Mouse (Mus musculus): Measurements from ENCODE around the gene Gucy1a1.
"Not testable (repeated sequence)": the region's sequence is repeated elsewhere in the genome, so short reads cannot be mapped to it uniquely, and the experiment has no call there.

The Gucy1a1 gene

DNA sequence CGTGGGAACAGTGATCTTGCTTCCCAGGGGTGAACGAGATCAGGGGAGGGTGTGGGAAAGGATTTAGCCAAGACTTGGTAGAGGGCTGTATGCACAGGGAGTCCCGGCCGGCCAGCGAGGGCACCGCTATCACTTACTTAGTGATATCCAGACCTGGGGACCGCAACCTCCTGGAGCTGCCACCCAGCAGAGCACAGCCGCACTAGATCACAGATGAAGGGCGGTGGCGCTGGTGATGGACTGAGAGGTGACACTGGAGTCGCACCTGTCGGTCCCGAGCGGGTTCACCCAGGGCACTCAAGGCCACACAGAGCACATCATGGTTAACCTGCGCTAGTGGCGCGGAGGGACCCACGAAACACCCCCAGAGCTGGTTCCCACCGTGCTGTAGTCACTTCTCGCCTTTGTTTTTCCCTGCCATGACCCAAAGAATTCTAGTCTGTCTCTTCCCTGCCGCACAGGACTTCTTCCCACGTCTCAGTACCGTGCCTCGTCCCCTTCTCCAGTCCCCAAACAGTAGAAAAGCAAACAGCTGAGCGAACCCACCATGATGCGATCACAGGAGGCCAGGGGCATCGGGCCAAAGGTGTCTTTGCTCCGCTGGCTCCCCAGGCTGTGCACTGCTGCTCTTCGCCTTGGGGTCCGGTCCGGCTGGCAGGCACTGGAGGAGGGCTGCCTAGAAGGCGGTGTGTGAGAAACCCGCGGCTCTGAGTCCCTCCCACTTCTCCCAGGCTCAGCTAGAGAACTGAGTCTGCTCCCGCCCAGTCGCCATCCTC lies at the start of gene Gucy1a1:
Gene Gucy1a1, minus strand, starts transcription at position 664 of the 776 bp plus-strand sequence.
- peak; percentile 78 for DNase-seq

DNA sequence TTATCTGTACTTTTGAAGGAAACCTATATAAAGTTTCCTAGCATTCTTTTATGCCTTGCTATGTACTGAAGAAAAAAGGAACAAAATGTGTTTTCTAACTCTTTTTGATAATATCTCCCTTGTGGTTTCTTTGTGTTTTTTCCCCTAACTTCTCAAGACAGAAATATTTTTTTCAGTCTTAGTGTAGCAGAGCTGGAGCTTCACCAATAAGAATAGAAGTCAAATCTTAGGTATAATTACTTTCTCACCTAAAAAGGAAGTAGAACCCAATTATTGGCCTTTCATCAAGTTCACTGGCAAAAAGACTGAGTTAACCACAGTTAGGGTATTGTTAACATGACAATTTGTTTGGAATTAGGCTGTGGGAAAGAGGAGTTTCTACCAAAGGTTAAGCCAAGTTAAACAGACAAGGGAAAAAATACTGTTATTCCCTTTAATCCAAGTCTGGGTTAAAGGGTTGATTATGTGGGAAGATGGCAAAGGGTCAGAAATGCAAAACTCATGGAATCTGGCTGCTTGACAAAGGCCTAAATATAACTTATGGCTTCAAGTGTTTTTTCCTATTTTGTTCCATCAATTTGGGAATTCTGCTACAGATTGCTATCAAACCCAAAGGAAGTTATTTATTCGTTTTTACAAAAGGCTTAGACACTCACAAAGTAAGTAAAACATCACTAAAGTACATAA lies 46.1 kb upstream of the Gucy1a1 start:
- no peak for DNase-seq

DNA sequence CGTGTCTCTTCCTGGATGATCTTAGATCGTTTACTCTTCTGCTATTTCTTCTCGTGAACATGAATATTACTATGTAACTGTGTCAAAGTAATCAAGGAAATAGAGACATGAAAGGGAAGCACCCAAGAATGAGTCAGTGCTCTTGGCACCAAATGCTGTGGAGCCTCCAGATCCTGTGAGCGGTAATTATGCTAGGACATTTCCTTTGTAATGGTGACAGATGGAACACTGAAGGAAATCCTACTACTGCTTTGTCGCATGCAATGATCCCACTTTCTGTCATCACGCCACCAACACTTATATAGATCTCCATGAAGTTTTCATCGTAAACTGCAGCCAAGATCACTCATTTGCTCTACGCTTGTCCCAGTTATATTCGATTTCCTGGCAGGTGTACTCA lies 40.0 kb upstream of the Gucy1a1 start:
- DNase-seq: no peak

DNA sequence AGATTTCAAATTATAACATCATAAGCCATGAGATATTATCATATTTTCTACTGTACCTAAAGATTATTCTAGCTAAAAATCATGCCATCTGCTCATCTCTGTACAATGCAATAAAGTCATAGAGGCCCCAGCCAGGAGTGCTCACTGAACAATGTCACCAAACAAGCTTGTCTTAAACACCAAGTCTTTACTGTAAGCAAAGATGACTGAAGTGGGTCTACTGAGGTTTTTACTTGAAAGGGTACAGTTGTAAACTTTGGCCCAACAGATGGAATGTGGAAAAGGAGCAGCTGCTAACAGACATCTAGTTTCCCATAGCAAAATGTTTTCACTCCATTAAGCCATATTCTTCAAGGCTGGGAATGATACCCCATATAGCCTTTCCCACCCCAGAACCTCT lies 35.9 kb upstream of the Gucy1a1 start:
- DNase-seq: no peak

DNA sequence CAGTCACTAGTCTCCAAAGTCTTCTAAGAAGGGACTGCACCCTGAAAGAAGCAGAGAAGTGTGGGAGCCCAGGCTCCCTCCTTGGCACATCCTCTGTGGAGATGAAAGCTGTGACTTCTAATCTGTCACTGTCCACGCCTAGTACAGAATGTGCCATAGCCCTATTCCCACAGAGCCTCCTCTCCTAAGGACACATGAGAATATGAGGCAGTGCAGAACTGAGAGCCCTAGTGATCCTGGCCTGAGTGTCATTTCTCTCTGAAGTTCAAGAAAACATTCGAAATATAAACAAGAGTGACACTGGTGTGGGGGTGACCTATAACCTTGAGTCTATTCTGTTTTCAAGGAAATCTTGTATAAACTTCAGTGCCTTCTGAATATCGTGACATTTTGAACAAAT lies 34.7 kb upstream of the Gucy1a1 start:
- peak; percentile 25 for DNase-seq

DNA sequence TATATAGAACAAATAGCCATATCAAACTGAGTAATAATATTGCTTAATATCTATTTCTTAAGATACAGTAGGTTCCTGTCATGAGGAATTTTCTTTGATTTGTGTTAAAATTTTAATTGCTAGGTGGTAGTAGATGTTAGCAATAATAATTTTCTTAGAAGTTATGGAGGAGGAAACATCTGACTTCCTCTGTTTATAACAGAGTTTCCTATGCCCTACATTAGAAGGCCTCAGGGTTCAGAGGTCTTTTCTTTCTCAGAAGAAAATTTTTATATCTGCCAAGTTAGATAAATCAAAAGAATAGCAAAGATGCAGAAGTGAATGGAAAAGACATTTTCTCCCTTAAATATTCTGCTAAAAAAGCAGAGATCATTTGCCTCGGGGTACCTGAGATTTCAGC lies 29.9 kb upstream of the Gucy1a1 start:
- no peak for DNase-seq

DNA sequence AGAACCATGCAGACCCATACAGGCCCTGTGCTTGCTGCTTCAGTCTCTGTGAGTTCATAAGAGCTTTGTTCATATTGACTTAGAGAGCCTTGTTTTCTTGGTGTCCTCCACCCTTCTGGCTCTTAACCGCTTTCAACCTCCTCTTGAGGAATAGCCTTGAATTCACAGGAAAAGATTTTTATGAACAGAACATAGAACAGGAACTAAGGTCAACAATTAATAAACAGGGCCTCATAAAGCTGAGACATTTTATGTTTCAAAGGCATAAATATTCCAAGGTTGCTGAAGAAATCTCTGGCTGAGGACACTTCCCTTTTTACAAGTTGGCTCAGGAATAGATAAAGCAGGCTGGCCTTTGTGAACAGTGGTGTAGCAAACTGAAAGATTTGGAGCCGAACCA lies 21.5 kb upstream of the Gucy1a1 start:
- DNase-seq: peak; percentile 41

DNA sequence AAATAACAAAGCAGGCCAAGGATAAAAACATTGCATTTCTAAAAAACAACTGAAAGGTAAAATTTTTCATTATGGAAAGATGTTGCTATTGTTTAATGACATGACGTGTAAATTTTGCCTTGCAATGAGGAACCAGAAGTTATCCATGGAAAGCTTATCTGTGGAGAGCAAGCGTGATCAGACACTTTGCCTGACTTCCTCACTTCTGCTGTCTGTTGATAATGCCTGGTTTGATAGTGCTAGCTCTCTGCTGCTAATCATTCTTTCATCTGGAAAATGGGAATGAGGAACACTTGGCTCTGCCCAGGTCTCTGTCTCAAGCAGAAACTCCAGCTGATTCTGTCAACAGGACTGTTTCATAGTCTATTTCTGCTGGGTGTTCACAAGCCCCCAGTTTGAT lies 20.3 kb upstream of the Gucy1a1 start:
- DNase-seq: no peak

DNA sequence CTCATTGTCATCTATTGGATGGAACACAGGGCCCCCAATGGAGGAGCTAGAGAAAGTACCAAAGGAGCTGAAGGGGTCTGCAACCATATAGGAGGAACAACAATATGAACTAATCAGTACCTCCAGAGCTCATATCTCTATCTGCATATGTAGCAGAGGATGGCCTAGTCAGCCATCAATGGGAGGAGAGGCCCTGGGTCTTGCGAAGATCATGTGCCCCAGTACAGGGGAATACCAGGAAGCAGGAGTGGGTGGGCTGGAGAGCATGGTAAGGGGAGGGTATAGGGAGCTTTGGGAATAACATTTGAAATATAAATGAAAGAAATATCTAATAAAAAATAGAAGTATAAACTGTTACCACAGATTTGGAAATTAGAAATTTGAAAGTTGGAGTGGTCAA lies 17.4 kb upstream of the Gucy1a1 start:
- DNase-seq: not testable (repeated sequence)

DNA sequence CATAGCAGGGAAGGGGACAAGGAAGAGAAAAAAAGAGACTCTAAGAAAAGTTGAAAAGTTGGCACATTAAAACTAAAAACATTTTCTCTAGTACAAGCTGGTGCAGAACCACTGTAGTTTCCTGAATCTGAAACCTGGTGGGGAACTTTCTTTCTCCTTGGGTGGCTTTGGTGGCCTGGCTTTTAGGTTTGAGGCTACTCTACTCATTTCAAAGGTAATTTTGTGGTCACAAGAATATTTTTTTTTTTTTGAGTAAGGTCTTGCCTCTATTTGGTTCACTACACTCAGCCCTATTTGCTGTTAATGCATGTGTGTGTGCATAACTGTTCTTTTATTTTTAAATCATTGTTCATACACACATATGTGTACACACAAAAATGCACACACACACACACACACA lies 389 bp upstream of the Gucy1a1 start:
- DNase-seq: no peak

DNA sequence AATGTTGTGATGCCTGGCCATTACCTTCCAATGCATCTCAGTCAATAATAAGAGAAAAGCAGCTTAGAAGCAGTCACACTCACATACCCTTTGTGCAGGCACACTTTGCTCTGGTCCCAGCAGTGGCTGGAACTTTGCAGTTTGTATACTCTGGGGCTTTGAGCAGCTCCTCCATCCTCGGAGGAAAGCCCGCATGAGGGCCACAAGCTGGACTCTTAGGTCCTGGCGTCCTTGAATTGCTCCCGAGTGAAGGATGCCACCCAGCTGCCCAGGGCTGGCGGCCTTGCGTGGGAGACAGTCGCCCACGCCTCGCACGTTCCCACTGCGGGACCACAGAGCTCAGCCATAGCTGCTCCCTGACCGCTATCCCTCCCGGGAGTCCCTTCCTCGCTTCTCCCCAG lies 864 bp downstream of the Gucy1a1 start:
- no peak for DNase-seq

DNA sequence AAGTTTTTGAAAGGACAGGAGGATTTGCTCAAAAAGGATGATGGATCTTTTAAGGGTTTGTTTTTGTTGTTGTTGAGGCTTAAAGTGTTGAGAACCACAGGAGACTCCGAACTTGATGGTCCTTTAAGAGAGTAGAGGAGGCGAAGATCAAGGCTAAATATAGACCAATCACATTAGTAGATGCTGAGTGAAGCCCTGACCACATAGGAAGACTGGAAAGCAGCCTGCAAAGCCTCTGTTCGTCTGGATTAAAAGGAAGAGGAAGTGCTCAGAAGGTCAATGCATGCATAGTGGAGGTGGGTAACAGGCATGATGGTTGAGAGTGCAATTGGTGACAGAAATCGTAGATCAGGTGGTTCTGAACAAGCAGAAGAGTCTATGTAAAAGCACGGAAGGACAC lies 4.8 kb downstream of the Gucy1a1 start:
- no peak for DNase-seq

DNA sequence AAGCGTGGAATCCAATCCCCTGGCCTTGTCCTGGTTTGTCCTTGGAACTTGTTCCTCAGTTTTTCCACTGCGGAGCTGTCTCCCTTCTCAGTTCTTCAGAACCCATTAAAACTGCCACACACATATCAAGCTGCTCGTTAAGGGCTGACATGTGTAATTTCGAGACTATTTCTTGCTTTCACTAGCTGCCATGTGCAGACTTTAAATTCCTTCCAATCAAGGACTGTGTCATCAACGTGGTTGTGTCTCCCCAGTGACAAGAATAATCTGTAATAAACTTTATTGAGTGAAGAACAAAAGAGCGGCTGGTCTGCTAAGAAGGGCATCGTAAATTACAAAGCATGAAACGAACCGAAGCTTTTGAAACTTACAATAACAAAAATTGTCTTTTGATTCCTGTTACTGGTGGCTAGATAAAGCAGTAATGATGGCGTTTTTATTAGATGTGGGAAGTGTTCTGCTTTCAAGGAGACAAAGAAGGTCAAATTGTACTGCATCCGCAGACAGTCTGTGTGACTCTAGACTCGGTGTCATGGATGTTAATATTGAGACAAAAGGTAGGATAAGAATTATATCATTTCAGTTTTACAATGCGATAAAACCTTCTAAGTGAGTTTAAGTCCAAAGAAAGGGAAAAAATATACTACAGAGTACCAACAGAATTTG lies 7.5 kb downstream of the Gucy1a1 start:
- peak; percentile 22 for DNase-seq

DNA sequence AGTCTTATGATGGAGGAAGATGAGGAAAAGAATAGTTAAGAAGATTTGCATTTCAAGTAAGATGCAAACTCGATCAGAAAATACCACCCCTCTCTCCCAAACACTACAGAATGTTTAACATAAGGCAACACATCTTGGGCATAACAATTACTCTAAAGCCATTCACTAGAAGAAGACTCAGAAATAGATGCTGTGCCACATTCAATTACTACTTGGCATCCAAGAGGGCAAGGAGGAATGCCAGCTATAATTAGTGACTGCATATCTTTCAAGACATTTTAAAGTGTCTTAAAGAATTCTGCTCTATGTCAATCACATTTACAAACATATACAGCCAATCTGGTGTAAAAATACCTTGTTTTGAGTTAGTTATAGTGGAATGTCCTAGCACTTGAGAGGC lies 10.1 kb downstream of the Gucy1a1 start:
- no peak for DNase-seq

DNA sequence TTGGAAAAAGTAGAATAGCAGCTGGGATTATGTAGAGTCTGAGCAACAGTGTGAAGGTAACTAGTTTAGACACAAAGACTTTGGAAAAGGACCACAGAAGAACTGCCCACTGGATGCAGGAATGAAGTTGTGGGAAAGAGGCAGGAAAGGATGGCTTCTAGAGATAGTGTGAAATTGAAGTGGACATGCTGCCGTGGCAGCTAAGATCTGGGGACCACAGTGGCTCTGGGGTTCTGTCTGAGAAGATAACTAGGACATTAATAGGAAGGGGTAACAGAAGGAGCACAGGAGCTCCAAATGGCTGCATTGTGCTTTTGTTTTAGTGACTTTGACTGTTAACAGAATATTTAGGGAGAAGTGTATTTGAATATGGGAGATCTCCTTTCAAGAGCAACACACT lies 16.3 kb downstream of the Gucy1a1 start:
- DNase-seq: no peak

DNA sequence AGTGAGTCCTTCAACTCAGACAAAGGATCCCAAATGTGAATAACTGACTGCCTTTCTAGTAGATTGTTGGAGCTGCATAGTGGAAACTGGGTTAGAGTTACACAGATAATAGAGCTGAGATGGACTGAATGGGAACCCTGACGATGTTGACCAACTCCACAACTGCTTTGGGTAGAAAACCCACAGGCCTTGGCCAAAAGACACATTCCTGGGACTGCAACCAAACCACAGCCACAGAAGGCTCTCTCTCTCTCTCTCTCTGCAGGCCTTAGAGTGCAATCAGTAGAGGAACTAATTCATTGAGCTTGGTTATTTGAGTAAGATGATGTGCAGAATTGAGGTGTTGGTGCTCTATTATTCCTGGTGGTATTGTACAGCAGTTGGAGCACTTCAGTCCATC lies 21.0 kb downstream of the Gucy1a1 start:
- DNase-seq: no peak

DNA sequence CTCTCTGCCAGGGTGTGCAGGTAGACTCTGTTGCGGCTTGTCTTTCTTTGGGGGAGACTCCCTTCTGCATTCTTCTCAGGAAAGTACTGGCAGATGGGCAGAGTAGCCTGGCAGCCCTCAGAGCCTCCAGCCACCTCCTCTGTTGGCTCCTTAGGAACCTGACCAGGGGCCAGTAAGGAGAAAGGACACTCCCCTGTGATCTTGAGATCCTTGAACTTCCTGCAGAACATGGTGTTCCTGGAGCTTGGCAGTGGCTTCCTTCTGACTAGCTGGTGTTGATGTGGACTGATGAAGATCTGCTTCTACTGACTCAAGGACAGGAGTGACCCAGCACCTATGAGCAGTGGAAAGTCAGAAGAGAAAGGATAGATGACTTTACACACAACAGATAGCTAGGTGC lies 26.7 kb downstream of the Gucy1a1 start:
- no peak for DNase-seq

DNA sequence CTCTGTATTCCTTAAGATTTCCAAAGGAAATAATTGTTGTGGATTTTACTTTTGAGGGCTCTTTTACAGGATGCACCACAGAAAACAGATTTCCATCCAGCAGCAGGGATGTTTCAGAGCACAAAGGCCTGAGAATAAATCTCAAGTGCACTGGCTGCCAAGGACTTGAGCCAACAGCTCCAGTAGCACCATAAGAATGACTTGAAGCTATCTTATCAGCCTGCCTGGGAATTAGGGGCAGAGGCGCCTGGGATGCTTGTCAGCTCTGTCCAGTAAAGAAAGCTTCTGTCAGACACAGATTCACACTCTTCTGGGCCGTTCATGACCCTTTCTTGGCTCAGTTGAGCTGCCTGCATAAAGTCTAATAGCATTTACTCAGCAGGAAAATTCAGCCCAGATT lies 33.1 kb downstream of the Gucy1a1 start:
- DNase-seq: peak; percentile 63

DNA sequence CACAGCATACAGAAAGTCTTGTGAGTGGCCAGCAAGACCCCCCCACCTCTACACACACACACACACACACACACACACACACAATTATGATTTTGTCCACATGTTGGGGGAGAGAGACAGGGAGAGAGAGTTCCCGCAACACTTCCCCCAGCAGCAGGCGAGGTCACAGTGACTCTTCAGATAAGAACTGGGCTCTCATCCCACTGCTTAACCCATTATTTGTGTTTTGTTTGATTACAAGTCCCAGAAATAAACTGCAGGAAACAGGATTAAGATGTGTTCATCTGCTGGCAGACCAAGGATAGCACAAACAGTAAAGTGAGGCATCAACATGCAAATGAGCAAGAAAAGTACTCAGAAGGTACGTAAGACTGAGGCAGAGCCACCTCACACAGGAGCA lies 33.6 kb downstream of the Gucy1a1 start:
- DNase-seq: peak; percentile 51

DNA sequence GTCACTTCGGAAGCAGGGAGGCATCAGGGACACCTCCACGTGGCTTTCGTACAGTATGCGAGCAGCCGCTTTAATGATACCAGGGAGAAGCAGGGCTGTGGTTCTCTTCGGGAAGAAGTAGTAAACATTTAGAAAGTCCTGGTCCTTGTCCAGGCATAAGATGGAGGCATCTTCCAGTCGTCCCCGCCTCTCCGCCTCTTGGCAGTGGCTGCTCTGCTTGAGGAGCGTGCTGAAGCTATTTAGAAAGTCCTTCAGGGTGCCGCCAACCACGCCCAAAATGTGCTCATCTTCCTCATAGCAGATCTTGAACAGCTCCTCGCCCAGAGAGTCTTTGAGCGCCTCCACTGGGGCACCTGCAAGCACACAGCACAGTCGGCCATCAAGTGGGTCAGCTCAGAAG lies 36.6 kb downstream of the Gucy1a1 start:
- no peak for DNase-seq

DNA sequence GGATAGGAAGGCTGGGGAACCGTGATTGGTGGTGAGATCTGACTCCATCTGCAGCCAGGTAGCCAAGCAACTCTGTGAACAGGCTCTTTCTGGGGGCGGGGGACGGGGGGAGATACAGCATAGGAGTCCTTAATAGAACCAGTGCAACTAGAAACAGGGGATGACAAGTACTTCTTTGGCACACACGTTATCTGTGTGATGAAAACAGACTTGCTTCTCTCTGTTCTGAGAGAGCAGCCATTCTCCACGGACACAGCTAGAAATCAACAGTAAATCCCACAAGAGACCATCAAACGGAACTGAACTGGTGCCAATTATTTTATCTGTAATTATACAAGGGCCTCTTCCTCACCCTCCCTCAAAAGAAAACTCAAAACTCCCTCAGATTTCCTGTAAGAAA lies 41.4 kb downstream of the Gucy1a1 start:
- no peak for DNase-seq

DNA sequence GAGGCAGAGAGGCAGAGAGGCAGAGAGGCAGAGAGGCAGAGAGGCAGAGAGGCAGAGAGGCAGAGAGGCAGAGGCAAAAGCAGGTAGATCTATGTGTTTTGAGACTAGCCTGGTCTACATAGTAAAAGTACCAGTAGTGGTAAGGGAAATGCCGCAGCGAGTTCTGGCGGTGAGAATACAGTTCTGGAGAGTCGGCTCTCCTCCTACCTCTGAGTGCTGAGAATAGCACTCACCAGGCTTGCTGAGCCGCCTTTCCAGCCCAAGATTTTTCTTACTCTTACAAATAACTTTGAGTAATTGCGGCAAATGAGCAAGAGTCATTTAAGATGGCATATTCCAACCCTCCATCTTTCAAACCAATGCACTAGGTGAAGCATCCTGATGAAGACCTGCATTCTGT lies 46.5 kb downstream of the Gucy1a1 start:
- DNase-seq: no peak

DNA sequence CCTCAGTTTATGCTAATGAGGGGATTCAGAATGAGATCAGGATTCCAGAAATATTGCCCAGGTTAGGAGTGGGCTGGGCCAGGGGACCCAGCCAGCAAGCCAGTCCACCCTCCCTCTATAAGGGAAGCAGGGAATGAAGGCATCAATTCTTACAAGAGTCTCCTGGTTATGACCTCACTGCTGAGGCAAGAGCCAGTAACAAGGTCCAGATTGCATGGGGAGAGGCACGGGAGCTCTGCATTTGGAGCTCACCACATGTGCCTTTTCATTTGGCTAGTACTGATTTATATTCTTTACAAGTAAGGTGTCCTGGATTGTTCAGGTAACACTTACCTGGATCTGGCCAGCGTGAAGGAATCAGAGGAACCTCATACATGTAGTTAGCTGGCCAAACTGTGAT lies 48.8 kb downstream of the Gucy1a1 start:
- no peak for DNase-seq

DNA sequence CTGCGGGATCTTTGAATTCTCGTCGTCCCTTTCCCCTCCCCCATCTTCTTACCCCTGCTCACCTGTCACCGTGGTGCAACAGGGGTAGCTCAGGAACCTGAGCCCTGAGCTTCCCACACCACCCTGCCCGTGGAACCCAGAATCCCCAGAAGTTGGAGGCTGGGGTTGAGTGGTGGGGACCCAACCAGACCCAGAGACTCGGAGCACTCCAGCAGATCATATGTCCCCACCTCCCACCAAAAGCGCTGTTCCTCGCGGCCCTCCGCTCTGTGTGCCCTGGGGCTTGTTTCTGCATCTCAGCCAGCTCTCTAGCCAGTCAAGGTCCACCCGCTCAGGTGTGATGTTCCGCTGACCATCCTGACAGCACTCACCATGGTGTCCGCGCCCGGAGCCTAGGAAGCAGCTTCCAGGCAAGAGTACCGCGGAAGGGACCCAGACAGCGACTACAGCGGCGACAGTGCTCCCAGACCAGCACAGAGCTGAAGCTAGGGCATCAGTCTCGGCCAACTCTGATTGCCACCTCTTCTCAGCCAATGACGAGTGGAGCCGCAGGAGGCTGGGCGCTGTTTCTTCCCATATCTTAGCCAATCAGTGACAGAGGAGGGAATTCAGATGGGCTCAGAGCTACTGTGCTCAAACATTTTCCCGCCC lies 71.3 kb downstream of the Gucy1a1 start, which contains the start of gene Gucy1b1:
Gene Gucy1b1, minus strand, starts transcription at position 489 of the 651 bp plus-strand sequence.
- peak; percentile 81 for DNase-seq

Measured in kidney, postnatal 14 days (tissue).